Mouse (Mus musculus): Measurements from ENCODE around the gene Pla2g2c. TPM values are rescaled to one million over a fixed set of nuclear protein-coding genes. Genes with fewer than 3 reads are reported as not detected.

The Pla2g2c gene
- polyA plus RNA-seq, 2 experiments: 0.01 TPM; not detected in 1

DNA sequence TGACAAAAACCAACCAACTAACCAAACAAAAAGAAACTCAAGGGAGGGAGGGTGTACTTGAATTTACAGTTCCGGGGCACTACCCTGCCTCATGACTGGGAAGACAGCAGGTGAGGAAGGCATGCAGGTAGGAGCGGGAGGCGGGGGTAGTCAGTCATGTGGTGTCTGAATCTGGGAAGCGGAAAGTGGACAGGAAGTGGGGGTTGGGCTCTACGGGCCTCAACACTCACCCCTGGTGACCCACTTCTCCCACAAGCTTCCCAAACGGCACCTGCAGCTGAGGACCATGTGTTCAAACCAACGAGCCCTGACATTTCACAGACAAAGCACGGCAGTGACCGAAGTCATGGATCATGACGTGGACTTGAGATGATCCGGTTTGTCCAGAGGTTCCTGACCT is 12.5 kb upstream of the Pla2g2c start:
- ATAC-seq (ENCODE audit: insufficient read depth) (no peak), DNase-seq (ENCODE audit: low read depth in 3 of 3, low spot score in 3 of 3) (no peak)
- no peak for TF ChIP-seq CTCF (IDR thresholded peaks at IDR 0.05; ENCODE audit: low read depth)
- no peak for TF ChIP-seq EP300 (IDR thresholded peaks at IDR 0.05; ENCODE audit: low read depth)
- WGBS (ENCODE audit: insufficient replicate concordance): 62% methylated on average over 11 of the region's 11 CpGs
- H3K4me2 ChIP-seq (ENCODE audit: low read depth): no peak overlapping the region
- no peaks in the 10 kb centered on the region for H3K4me1 ChIP-seq (replicated peaks; ENCODE audit: control insufficient read depth in 2 of 2, insufficient read depth in 2 of 2, low read length in 1 of 2)
- no peaks in the 10 kb centered on the region for H3K27me3 ChIP-seq (ENCODE audit: control insufficient read depth, insufficient read depth, low read length)
- H3K27ac ChIP-seq: no peak overlapping the region
- no peaks in the 10 kb centered on the region for H3K9me3 ChIP-seq (ENCODE audit: control insufficient read depth, low read length)
- H3K4me3 ChIP-seq (ENCODE audit: insufficient read depth in 1 of 2, low read depth in 2 of 2, low read length in 2 of 2): no peak overlapping the region
- H3K9ac ChIP-seq (replicated peaks): no peak overlapping the region
- no peaks in the 10 kb centered on the region for H3K36me3 ChIP-seq (replicated peaks; ENCODE audit: control insufficient read depth, insufficient read depth, low read depth)

DNA sequence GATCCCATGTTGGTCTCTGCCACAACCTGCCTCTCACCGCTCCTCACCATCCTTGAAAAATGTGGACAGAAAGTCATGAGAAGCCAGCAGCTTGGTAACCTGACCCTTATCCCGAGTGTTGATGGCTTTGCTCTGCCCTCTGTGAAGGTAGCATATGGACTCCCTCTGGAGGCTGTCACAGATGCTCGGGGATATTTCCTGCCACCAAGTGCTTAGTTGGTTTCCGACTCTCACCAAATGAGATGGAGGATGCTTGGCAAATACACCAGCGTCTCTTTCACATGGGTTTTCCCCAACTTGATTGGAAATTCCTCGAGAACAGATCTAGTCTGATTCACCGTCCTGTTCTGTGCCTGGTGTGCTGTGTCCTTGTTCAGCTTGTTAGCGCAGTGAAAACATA is 12.0 kb upstream of the Pla2g2c start:
- no peaks in the 10 kb centered on the region for H3K27me3 ChIP-seq (ENCODE audit: control insufficient read depth, insufficient read depth, low read length)
- no peaks in the 10 kb centered on the region for H3K9me3 ChIP-seq (ENCODE audit: control insufficient read depth, low read length)
- H3K4me1 ChIP-seq (replicated peaks; ENCODE audit: control insufficient read depth in 2 of 2, insufficient read depth in 2 of 2, low read length in 1 of 2): no peaks in the 10 kb centered on the region
- DNase-seq (ENCODE audit: low read depth in 3 of 3, low spot score in 3 of 3) (no peak), ATAC-seq (ENCODE audit: insufficient read depth) (no peak)
- no peak overlapping the region for H3K27ac ChIP-seq
- H3K4me2 ChIP-seq (ENCODE audit: low read depth): no peak overlapping the region
- H3K9ac ChIP-seq (replicated peaks): no peak overlapping the region
- WGBS (ENCODE audit: insufficient replicate concordance): 55% methylated on average over 8 of the region's 8 CpGs
- H3K36me3 ChIP-seq (replicated peaks; ENCODE audit: control insufficient read depth, insufficient read depth, low read depth): no peaks in the 10 kb centered on the region
- no peak overlapping the region for H3K4me3 ChIP-seq (ENCODE audit: insufficient read depth in 1 of 2, low read depth in 2 of 2, low read length in 2 of 2)
- TF ChIP-seq EP300 (IDR thresholded peaks at IDR 0.05; ENCODE audit: low read depth): no peak
- TF ChIP-seq CTCF (IDR thresholded peaks at IDR 0.05; ENCODE audit: low read depth): no peak

DNA sequence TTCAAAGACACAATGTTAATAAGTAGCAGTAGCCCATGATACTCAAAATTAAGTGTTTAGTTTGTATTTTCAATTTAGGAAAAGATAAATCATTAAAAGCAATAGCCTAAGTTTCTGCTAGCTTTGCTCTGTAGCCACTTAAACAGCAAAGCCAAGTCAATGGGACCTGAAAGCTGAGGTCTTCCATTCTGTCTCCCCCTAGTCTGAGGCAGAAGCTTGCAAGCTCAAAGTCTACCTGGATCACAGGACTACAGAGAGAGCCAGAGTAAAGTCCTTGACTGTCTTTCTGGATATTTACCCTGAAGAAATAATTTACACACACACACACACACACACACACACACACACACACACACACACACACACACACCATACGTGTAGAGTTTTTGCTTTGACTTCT is 10.4 kb upstream of the Pla2g2c start:
- Histone ChIP-seq H3K4me1 (replicated peaks; ENCODE audit: control insufficient read depth in 2 of 2, insufficient read depth in 2 of 2, low read length in 1 of 2) (no peaks in the 10 kb centered on the region), H3K4me3 (ENCODE audit: insufficient read depth in 1 of 2, low read depth in 2 of 2, low read length in 2 of 2) (no peak overlapping the region), H3K9me3 (ENCODE audit: control insufficient read depth, low read length) (no peaks in the 10 kb centered on the region), H3K27ac (no peak overlapping the region), H3K36me3 (replicated peaks; ENCODE audit: control insufficient read depth, insufficient read depth, low read depth) (no peaks in the 10 kb centered on the region), H3K27me3 (ENCODE audit: control insufficient read depth, insufficient read depth, low read length) (no peaks in the 10 kb centered on the region), H3K4me2 (ENCODE audit: low read depth) (no peak overlapping the region), H3K9ac (replicated peaks) (no peak overlapping the region)
- ATAC-seq (ENCODE audit: insufficient read depth): no peak
- TF ChIP-seq EP300 (IDR thresholded peaks at IDR 0.05; ENCODE audit: low read depth) (no peak), CTCF (IDR thresholded peaks at IDR 0.05; ENCODE audit: low read depth) (no peak)
- DNase-seq (ENCODE audit: low read depth in 3 of 3, low spot score in 3 of 3): no peak
- 30% methylated on average over 1 of the region's 1 CpGs for WGBS (ENCODE audit: insufficient replicate concordance)

DNA sequence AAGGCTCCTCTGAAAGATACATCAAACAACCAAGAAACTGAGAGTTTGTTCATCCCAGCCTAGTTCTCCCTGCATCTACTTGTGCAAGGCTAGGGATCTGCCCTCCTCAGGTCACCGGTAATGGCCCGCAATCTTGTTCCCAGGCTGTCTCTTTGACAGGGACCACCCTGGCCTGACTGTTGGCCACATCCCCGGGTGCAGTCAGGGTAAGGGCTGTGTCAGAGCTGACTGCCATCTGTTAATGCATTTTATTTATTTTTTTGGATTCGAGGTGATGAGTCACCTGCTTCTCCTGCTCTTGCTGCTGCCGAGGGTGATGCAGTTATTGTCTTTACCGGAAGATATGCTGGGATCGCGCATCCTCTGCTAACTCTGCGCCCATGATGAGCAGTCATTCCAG is 7.9 kb upstream of the Pla2g2c start:
- Histone ChIP-seq H3K9ac (replicated peaks) (no peak overlapping the region), H3K27me3 (ENCODE audit: control insufficient read depth, insufficient read depth, low read length) (no peaks in the 10 kb centered on the region), H3K4me2 (ENCODE audit: low read depth) (no peak overlapping the region), H3K4me3 (ENCODE audit: insufficient read depth in 1 of 2, low read depth in 2 of 2, low read length in 2 of 2) (no peak overlapping the region), H3K36me3 (replicated peaks; ENCODE audit: control insufficient read depth, insufficient read depth, low read depth) (no peaks in the 10 kb centered on the region), H3K27ac (no peak overlapping the region), H3K9me3 (ENCODE audit: control insufficient read depth, low read length) (no peaks in the 10 kb centered on the region), H3K4me1 (replicated peaks; ENCODE audit: control insufficient read depth in 2 of 2, insufficient read depth in 2 of 2, low read length in 1 of 2) (no peaks in the 10 kb centered on the region)
- ATAC-seq (ENCODE audit: insufficient read depth): no peak
- TF ChIP-seq CTCF (IDR thresholded peaks at IDR 0.05; ENCODE audit: low read depth) (no peak), EP300 (IDR thresholded peaks at IDR 0.05; ENCODE audit: low read depth) (no peak)
- no peak for DNase-seq (ENCODE audit: low read depth in 3 of 3, low spot score in 3 of 3)
- 70% methylated on average over 9 of the region's 9 CpGs for WGBS (ENCODE audit: insufficient replicate concordance)

DNA sequence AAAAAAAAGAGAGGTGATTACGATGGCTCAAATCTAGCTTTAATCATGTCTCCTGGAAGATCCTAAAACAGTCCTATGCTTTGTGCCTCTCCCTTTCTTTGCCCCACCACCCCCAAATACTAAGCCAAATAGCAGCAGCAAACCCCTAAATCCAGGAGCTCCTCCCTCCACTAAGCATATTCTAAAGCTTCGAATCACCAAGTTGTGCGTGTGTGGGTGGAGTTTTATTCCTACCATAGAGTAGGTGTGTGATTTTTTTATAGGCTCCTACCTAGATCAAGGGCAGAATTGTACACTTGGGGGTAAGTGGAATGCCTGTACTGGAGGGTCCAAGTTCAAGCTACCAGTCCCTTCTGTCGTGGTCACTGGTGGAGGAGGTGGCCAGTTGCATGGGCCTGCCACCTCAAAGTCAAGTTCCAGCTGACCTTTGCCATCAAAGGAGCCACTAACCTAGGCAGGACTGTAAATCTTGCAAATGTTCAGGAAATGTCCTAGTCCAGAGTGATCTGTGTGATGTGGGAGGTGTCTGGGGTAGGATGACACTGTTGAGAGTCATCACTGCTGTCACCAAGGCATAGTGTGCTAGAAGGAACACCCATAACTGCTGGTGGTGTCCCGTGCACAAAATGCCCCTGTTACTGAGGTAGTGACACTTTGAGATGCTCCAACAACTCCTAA is 5.9 kb upstream of the Pla2g2c start:
- no peaks in the 10 kb centered on the region for H3K4me1 ChIP-seq (replicated peaks; ENCODE audit: control insufficient read depth in 2 of 2, insufficient read depth in 2 of 2, low read length in 1 of 2)
- WGBS (ENCODE audit: insufficient replicate concordance): 60% methylated on average over 5 of the region's 5 CpGs
- H3K36me3 ChIP-seq (replicated peaks; ENCODE audit: control insufficient read depth, insufficient read depth, low read depth): no peaks in the 10 kb centered on the region
- no peak overlapping the region for H3K27ac ChIP-seq
- no peak overlapping the region for H3K9ac ChIP-seq (replicated peaks)
- no peak overlapping the region for H3K4me2 ChIP-seq (ENCODE audit: low read depth)
- H3K4me3 ChIP-seq (ENCODE audit: insufficient read depth in 1 of 2, low read depth in 2 of 2, low read length in 2 of 2): no peak overlapping the region
- DNase-seq (ENCODE audit: low read depth in 3 of 3, low spot score in 3 of 3) (no peak), ATAC-seq (ENCODE audit: insufficient read depth) (no peak)
- H3K27me3 ChIP-seq (ENCODE audit: control insufficient read depth, insufficient read depth, low read length): no peaks in the 10 kb centered on the region
- TF ChIP-seq CTCF (IDR thresholded peaks at IDR 0.05; ENCODE audit: low read depth) (no peak), EP300 (IDR thresholded peaks at IDR 0.05; ENCODE audit: low read depth) (no peak)
- no peaks in the 10 kb centered on the region for H3K9me3 ChIP-seq (ENCODE audit: control insufficient read depth, low read length)
